Mouse (Mus musculus): Measurements from ENCODE around the gene Atf6b. TPM values are rescaled to one million over a fixed set of nuclear protein-coding genes. Genes with fewer than 3 reads are reported as not detected.

Atf6b gene
- total and polyA plus RNA-seq, 3 experiments = 45.3 to 101 TPM; not detected in 1

DNA sequence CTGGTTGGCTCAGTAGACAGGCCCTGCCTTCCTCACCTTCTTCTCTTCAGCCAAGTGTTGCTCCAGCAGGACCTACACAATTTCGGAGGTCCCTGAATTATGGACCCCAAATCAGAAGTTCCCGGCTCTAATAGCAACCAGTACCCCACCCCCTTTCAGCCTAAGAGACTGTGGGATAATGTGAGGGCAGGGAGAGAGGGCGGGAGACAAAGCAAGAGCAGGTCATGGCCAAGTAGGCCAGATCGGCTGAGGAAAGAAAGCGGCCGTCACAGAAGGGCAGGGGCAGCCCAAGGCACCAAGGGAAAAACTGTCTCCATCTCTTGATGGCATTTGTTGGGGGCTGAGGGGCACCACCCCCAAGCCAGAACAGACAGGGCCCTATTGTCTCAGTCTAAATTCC is 31.1 kb upstream of the Atf6b start, which contains the start of gene Egfl8 (continued):
- TF ChIP-seq EP300 (IDR thresholded peaks at IDR 0.05; ENCODE audit: low read depth in 1 of 2, low read length in 2 of 2) = no peak

DNA sequence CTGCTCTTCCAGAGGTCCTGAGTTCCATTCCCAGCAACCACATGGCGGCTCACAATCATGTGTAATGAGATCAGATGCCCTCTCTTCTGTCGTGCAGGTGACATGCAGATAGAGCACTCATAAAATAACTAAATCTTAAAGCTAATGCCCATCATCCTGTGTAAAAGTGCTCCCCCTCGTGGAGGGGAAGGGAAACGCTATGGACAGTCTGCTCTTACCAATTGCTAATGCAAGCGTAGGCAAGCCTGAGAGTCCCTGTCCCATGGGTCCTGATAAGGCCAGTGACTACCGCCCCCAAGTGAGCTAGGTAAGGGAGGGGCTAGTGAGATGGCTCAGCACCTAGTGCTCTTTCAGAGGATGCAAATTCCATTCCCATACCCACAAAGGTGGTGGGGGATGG is 27.9 kb upstream of the Atf6b start:
- Histone ChIP-seq H3K9me3 (replicated peaks; ENCODE audit: insufficient read depth, low read length) (no peaks in the 10 kb centered on the region), H3K4me3 (ENCODE audit: control insufficient read depth in 1 of 2, insufficient read depth in 1 of 2, low read depth in 2 of 2, low read length in 2 of 2) (no peak overlapping the region), H3K9ac (ENCODE audit: control insufficient read depth, low read depth, low read length, poor library complexity, severe bottlenecking) (no peak overlapping the region), H3K36me3 (ENCODE audit: control insufficient read depth in 1 of 2, insufficient read depth in 2 of 2, low read length in 2 of 2) (peaks cover 0 to 10% of the 10 kb centered on the region in 2 experiments; a peak in 3 of 4 replicates), H3K27ac (ENCODE audit: control insufficient read depth, low read depth, low read length) (no peak overlapping the region), H3K4me1 (ENCODE audit: control insufficient read depth in 1 of 2, insufficient read depth in 2 of 2, low read length in 2 of 2) (peaks cover 2 to 14% of the 10 kb centered on the region in 2 experiments; a peak in 3 of 4 replicates), H3K27me3 (ENCODE audit: control insufficient read depth in 1 of 2, insufficient read depth in 2 of 2, low read length in 2 of 2) (no peaks in the 10 kb centered on the region), H3K79me2 (ENCODE audit: control insufficient read depth, insufficient read depth, low read length, poor library complexity) (no peaks in the 10 kb centered on the region)
- TF ChIP-seq USF1 (IDR thresholded peaks at IDR 0.05; ENCODE audit: low read depth, low read length) (no peak), GATA1 (IDR thresholded peaks at IDR 0.05; ENCODE audit: low read depth, low read length) (peak; percentile 51; the same call in 1 of the 2 replicates), ZKSCAN1 (IDR thresholded peaks at IDR 0.05; ENCODE audit: low read depth, low read length) (no peak), RAD21 (IDR thresholded peaks at IDR 0.05; ENCODE audit: low read depth, low read length) (peak; percentile 77), ZC3H11A (IDR thresholded peaks at IDR 0.05; ENCODE audit: low read depth, low read length) (peak; percentile 42), CTCF (IDR thresholded peaks at IDR 0.05 in 2 of 3, conservative IDR thresholded peaks at IDR 0.05 in 1 of 3; ENCODE audit: control insufficient read depth in 1 of 3, insufficient read depth in 1 of 3, low read depth in 2 of 3, low read length in 3 of 3, poor library complexity in 1 of 3, severe bottlenecking in 1 of 3) (peak; percentile 72 to 96 (median 85)), SMC3 (IDR thresholded peaks at IDR 0.05; ENCODE audit: low read depth, low read length) (peak; percentile 86)
- peak; percentile 90 for DNase-seq (ENCODE audit: low read depth, low spot score)

DNA sequence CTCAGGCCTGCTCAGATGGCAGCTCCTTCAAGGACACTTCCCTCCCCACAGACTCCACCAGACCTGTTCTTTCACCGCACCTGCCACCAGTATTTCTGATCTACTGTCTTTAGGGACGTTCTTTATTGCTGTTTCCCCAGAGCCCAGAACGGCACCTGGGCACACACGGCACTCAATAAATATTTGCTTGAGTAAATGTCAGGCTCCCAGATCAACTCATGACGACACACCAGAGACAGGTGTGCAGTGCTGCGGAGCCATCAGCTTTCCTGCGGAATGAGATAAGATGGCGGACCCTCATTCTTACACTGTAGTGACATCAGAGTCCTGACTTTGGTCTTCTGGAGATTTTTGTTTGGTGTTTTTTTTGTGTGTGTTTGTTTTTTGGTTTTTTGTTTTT is 25.9 kb upstream of the Atf6b start:
- H3K27ac ChIP-seq (ENCODE audit: control insufficient read depth, low read depth, low read length) = no peak overlapping the region
- H3K4me1 ChIP-seq (ENCODE audit: control insufficient read depth in 1 of 2, insufficient read depth in 2 of 2, low read length in 2 of 2) = peaks cover 2 to 17% of the 10 kb centered on the region in 2 experiments; a peak in 3 of 4 replicates
- DNase-seq (ENCODE audit: low read depth, low spot score) = no peak
- peaks cover 5% of the 10 kb centered on the region for H3K79me2 ChIP-seq (ENCODE audit: control insufficient read depth, insufficient read depth, low read length, poor library complexity)
- TF ChIP-seq RCOR1 (IDR thresholded peaks at IDR 0.05; ENCODE audit: low read depth, low read length) = no peak
- TF ChIP-seq KAT2A (conservative IDR thresholded peaks at IDR 0.05; ENCODE audit: low read depth, low read length) = no peak
- no peak for TF ChIP-seq EP300 (IDR thresholded peaks at IDR 0.05; ENCODE audit: low read depth in 1 of 2, low read length in 2 of 2)
- no peak for TF ChIP-seq ZNF384 (IDR thresholded peaks at IDR 0.05; ENCODE audit: low read depth, low read length)
- TF ChIP-seq POLR2AphosphoS2 (IDR thresholded peaks at IDR 0.05; ENCODE audit: low read length) = no peak
- no peak for TF ChIP-seq NELFE (IDR thresholded peaks at IDR 0.05; ENCODE audit: low read depth, low read length)
- TF ChIP-seq RAD21 (IDR thresholded peaks at IDR 0.05; ENCODE audit: low read depth, low read length) = no peak
- no peak for TF ChIP-seq USF2 (IDR thresholded peaks at IDR 0.05; ENCODE audit: borderline replicate concordance in 1 of 2, insufficient read depth in 1 of 2, low read depth in 1 of 2, low read length in 2 of 2)
- TF ChIP-seq MXI1 (IDR thresholded peaks at IDR 0.05; ENCODE audit: low read depth, low read length) = no peak
- TF ChIP-seq MAX (IDR thresholded peaks at IDR 0.05; ENCODE audit: low read length) = no peak
- no peak for TF ChIP-seq ZMIZ1 (IDR thresholded peaks at IDR 0.05; ENCODE audit: low read depth, low read length)
- TF ChIP-seq BHLHE40 (IDR thresholded peaks at IDR 0.05; ENCODE audit: borderline replicate concordance, low read depth, low read length) = no peak
- TF ChIP-seq USF1 (IDR thresholded peaks at IDR 0.05; ENCODE audit: low read depth, low read length) = no peak
- no peak for TF ChIP-seq MYB (IDR thresholded peaks at IDR 0.05; ENCODE audit: low read depth, low read length)
- TF ChIP-seq POLR2AphosphoS5 (IDR thresholded peaks at IDR 0.05; ENCODE audit: borderline replicate concordance, low read depth, low read length) = no peak
- no peak for TF ChIP-seq UBTF (IDR thresholded peaks at IDR 0.05; ENCODE audit: borderline replicate concordance, insufficient read depth, low read depth, low read length)
- H3K27me3 ChIP-seq (ENCODE audit: control insufficient read depth in 1 of 2, insufficient read depth in 2 of 2, low read length in 2 of 2) = no peaks in the 10 kb centered on the region
- no peak overlapping the region for H3K9ac ChIP-seq (ENCODE audit: control insufficient read depth, low read depth, low read length, poor library complexity, severe bottlenecking)
- H3K9me3 ChIP-seq (replicated peaks; ENCODE audit: insufficient read depth, low read length) = no peaks in the 10 kb centered on the region
- H3K36me3 ChIP-seq (ENCODE audit: control insufficient read depth in 1 of 2, insufficient read depth in 2 of 2, low read length in 2 of 2) = peaks cover 0 to 10% of the 10 kb centered on the region in 2 experiments; a peak in 3 of 4 replicates
- H3K4me3 ChIP-seq (ENCODE audit: control insufficient read depth in 1 of 2, insufficient read depth in 1 of 2, low read depth in 2 of 2, low read length in 2 of 2) = no peak overlapping the region

All from MEL (cell line).